Mouse (Mus musculus): ENCODE data around the gene Gm10471.
"Not testable (repeated sequence)": the region's sequence is repeated elsewhere in the genome, so short reads cannot be mapped to it uniquely, and the experiment has no call there.

Gene Gm10471

GRCm38 (mm10) chr5:26089191-26089590 is at the start of gene Gm10471:
Gene Gm10471, minus strand, starts transcription at chr5:26089291.
- DNase-seq, result not testable (repeated sequence)

- DNase-seq, result not testable (repeated sequence)
These were observed 32.2 kb upstream of the Gm10471 start, which contains the start of gene Gm10220 for GRCm38 (mm10) chr5:26121321-26121720. Gene Gm10220, minus strand, starts transcription at chr5:26121421.

- DNase-seq, result not testable (repeated sequence)
These were observed 16.2 kb upstream of the Gm10471 start, which contains the start of gene 5031410I06Rik for GRCm38 (mm10) chr5:26105262-26105661. Gene 5031410I06Rik, minus strand, starts transcription at chr5:26105362.

- DNase-seq, result not testable (repeated sequence)
These were observed 10.1 kb downstream of the Gm10471 start for GRCm38 (mm10) chr5:26079023-26079422.

- DNase-seq, result no peak
These were observed 18.4 kb downstream of the Gm10471 start for GRCm38 (mm10) chr5:26070716-26071115.

- DNase-seq, result not testable (repeated sequence)
These were observed 30.6 kb downstream of the Gm10471 start, which contains the start of gene Gm7347 for GRCm38 (mm10) chr5:26058481-26058880. Gene Gm7347, minus strand, starts transcription at chr5:26058581.

- not testable (repeated sequence) for DNase-seq
These were observed 49.6 kb downstream of the Gm10471 start, which contains the start of gene Speer4a for GRCm38 (mm10) chr5:26039458-26039857. Gene Speer4a, minus strand, starts transcription at chr5:26039558.
